Mouse (Mus musculus): ENCODE data around the gene Nbea. TPM values are rescaled to one million over a fixed set of nuclear protein-coding genes. Genes with fewer than 3 reads are reported as not detected.

The Nbea gene
- polyA plus RNA-seq, 2 experiments: 0.76 to 1.3 TPM

GRCm38 (mm10) chr3:56126674-56127073 is 56.8 kb downstream of the Nbea start:
- ATAC-seq (ENCODE audit: insufficient read depth) (no peak), DNase-seq (ENCODE audit: low read depth in 3 of 3, low spot score in 3 of 3) (no peak)
- Histone ChIP-seq H3K4me3 (ENCODE audit: insufficient read depth in 1 of 2, low read depth in 2 of 2, low read length in 2 of 2) (no peak overlapping the region), H3K9ac (replicated peaks) (no peak overlapping the region), H3K27ac (no peak overlapping the region), H3K27me3 (ENCODE audit: control insufficient read depth, insufficient read depth, low read length) (no peaks in the 10 kb centered on the region), H3K4me1 (replicated peaks; ENCODE audit: control insufficient read depth in 2 of 2, insufficient read depth in 2 of 2, low read length in 1 of 2) (no peaks in the 10 kb centered on the region), H3K9me3 (ENCODE audit: control insufficient read depth, low read length) (no peaks in the 10 kb centered on the region; the same call in 1 of the 2 replicates), H3K36me3 (replicated peaks; ENCODE audit: control insufficient read depth, insufficient read depth, low read depth) (no peaks in the 10 kb centered on the region), H3K4me2 (ENCODE audit: low read depth) (no peak overlapping the region)
- no peak for TF ChIP-seq CTCF (IDR thresholded peaks at IDR 0.05; ENCODE audit: low read depth)
- TF ChIP-seq EP300 (IDR thresholded peaks at IDR 0.05; ENCODE audit: low read depth): no peak
- 58% methylated on average over 3 of the region's 3 CpGs for WGBS (ENCODE audit: insufficient replicate concordance)

DNA sequence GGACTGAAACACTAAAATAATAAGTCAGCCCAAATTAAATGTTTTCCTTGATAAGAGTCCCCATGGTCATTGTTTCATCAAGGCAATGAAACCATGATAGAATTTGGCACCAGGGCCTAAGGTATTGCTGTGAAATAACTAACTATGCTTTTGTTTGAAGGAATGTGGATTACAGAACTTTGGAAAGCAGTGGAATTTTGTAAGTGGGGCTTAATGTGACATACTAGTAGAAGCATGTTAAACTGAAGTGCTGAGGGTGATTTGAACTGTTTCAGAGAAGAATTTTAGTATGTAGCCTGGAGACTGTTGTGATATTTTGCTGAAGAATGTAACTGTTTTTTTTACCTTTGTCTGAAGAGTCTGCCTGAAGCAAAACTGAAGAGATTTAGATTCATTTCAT is 66.9 kb downstream of the Nbea start:
- no peak for ATAC-seq (ENCODE audit: insufficient read depth)
- Histone ChIP-seq H3K27ac (no peak overlapping the region), H3K4me3 (ENCODE audit: insufficient read depth in 1 of 2, low read depth in 2 of 2, low read length in 2 of 2) (no peak overlapping the region), H3K27me3 (ENCODE audit: control insufficient read depth, insufficient read depth, low read length) (no peaks in the 10 kb centered on the region), H3K4me2 (ENCODE audit: low read depth) (no peak overlapping the region), H3K9me3 (ENCODE audit: control insufficient read depth, low read length) (no peaks in the 10 kb centered on the region), H3K36me3 (replicated peaks; ENCODE audit: control insufficient read depth, insufficient read depth, low read depth) (no peaks in the 10 kb centered on the region), H3K9ac (replicated peaks) (no peak overlapping the region), H3K4me1 (replicated peaks; ENCODE audit: control insufficient read depth in 2 of 2, insufficient read depth in 2 of 2, low read length in 1 of 2) (no peaks in the 10 kb centered on the region)
- DNase-seq (ENCODE audit: low read depth in 3 of 3, low spot score in 3 of 3): no peak
- no peak for TF ChIP-seq CTCF (IDR thresholded peaks at IDR 0.05; ENCODE audit: low read depth)
- TF ChIP-seq EP300 (IDR thresholded peaks at IDR 0.05; ENCODE audit: low read depth): no peak

- DNase-seq (ENCODE audit: low read depth in 3 of 3, low spot score in 3 of 3): no peak
- ATAC-seq (ENCODE audit: insufficient read depth): no peak
- H3K27ac ChIP-seq: no peak overlapping the region
- WGBS (ENCODE audit: insufficient replicate concordance): 50% methylated on average over 2 of the region's 2 CpGs
- no peaks in the 10 kb centered on the region for H3K4me1 ChIP-seq (replicated peaks; ENCODE audit: control insufficient read depth in 2 of 2, insufficient read depth in 2 of 2, low read length in 1 of 2)
- H3K36me3 ChIP-seq (replicated peaks; ENCODE audit: control insufficient read depth, insufficient read depth, low read depth): no peaks in the 10 kb centered on the region
- TF ChIP-seq CTCF (IDR thresholded peaks at IDR 0.05; ENCODE audit: low read depth): no peak
- TF ChIP-seq EP300 (IDR thresholded peaks at IDR 0.05; ENCODE audit: low read depth): no peak
- H3K4me3 ChIP-seq (ENCODE audit: insufficient read depth in 1 of 2, low read depth in 2 of 2, low read length in 2 of 2): no peak overlapping the region
- H3K9ac ChIP-seq (replicated peaks): no peak overlapping the region
- no peaks in the 10 kb centered on the region for H3K27me3 ChIP-seq (ENCODE audit: control insufficient read depth, insufficient read depth, low read length)
- H3K4me2 ChIP-seq (ENCODE audit: low read depth): no peak overlapping the region
- no peaks in the 10 kb centered on the region for H3K9me3 ChIP-seq (ENCODE audit: control insufficient read depth, low read length)
These were observed 75.4 kb downstream of the Nbea start for GRCm38 (mm10) chr3:56108101-56108500.

GRCm38 (mm10) chr3:56097105-56097504 is 86.4 kb downstream of the Nbea start:
- TF ChIP-seq EP300 (IDR thresholded peaks at IDR 0.05; ENCODE audit: low read depth): no peak
- no peak for TF ChIP-seq CTCF (IDR thresholded peaks at IDR 0.05; ENCODE audit: low read depth)
- Histone ChIP-seq H3K4me3 (ENCODE audit: insufficient read depth in 1 of 2, low read depth in 2 of 2, low read length in 2 of 2) (no peak overlapping the region), H3K27ac (no peak overlapping the region), H3K9me3 (ENCODE audit: control insufficient read depth, low read length) (no peaks in the 10 kb centered on the region), H3K4me1 (replicated peaks; ENCODE audit: control insufficient read depth in 2 of 2, insufficient read depth in 2 of 2, low read length in 1 of 2) (no peaks in the 10 kb centered on the region), H3K36me3 (replicated peaks; ENCODE audit: control insufficient read depth, insufficient read depth, low read depth) (no peaks in the 10 kb centered on the region), H3K9ac (replicated peaks) (no peak overlapping the region), H3K27me3 (ENCODE audit: control insufficient read depth, insufficient read depth, low read length) (no peaks in the 10 kb centered on the region), H3K4me2 (ENCODE audit: low read depth) (no peak overlapping the region)
- DNase-seq (ENCODE audit: low read depth in 3 of 3, low spot score in 3 of 3) (no peak), ATAC-seq (ENCODE audit: insufficient read depth) (no peak)
- 24% methylated on average over 5 of the region's 5 CpGs for WGBS (ENCODE audit: insufficient replicate concordance)

DNA sequence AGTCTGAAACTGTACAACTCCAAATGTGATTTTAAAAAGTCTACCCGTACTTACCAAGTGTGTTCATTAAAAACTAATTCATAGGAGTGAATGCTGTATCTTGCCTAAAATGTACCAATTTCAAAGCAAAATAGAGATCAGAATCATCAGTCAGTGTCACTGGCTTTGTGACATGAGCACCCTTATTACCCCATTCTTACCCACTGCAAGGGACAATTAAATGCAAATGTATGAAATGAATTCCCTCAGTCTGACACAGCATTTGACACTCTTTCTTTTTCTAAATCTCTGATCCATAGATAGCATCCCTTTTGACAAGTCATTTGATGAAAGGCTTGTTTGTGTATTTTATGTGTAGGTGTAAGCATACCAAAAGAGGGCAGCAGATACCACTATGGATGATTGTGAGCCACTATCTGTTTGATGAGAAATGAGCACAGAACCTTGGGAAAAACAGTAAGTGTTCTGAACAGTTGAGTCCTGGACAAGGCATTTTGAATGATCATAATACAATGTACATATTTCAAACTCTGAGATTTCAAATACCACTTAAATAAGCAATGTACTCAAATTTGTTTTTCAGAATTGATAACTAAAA is 104.4 kb downstream of the Nbea start:
- no peaks in the 10 kb centered on the region for H3K4me1 ChIP-seq (replicated peaks; ENCODE audit: control insufficient read depth in 2 of 2, insufficient read depth in 2 of 2, low read length in 1 of 2)
- no peaks in the 10 kb centered on the region for H3K9me3 ChIP-seq (ENCODE audit: control insufficient read depth, low read length)
- TF ChIP-seq CTCF (IDR thresholded peaks at IDR 0.05; ENCODE audit: low read depth): peak; percentile 19; the same call in 1 of the 2 replicates
- no peak for TF ChIP-seq EP300 (IDR thresholded peaks at IDR 0.05; ENCODE audit: low read depth)
- no peak for ATAC-seq (ENCODE audit: insufficient read depth)
- 66% methylated on average over 1 of the region's 1 CpGs for WGBS (ENCODE audit: insufficient replicate concordance)
- H3K36me3 ChIP-seq (replicated peaks; ENCODE audit: control insufficient read depth, insufficient read depth, low read depth): no peaks in the 10 kb centered on the region
- no peak for DNase-seq (ENCODE audit: low read depth in 3 of 3, low spot score in 3 of 3)
- no peaks in the 10 kb centered on the region for H3K27me3 ChIP-seq (ENCODE audit: control insufficient read depth, insufficient read depth, low read length)
- no peak overlapping the region for H3K27ac ChIP-seq
- H3K4me2 ChIP-seq (ENCODE audit: low read depth): no peak overlapping the region
- H3K4me3 ChIP-seq (ENCODE audit: insufficient read depth in 1 of 2, low read depth in 2 of 2, low read length in 2 of 2): no peak overlapping the region
- H3K9ac ChIP-seq (replicated peaks): no peak overlapping the region

All from liver, embryonic 14.5 days (tissue).